Mouse (Mus musculus): ENCODE measurements at regions not wholly inside any gene's neighbourhood (a gene's known extent, or its start where the extent isn't known, plus 50 kb on each side); places are given as distances from the start of the nearest gene placed in this dataset.

DNA sequence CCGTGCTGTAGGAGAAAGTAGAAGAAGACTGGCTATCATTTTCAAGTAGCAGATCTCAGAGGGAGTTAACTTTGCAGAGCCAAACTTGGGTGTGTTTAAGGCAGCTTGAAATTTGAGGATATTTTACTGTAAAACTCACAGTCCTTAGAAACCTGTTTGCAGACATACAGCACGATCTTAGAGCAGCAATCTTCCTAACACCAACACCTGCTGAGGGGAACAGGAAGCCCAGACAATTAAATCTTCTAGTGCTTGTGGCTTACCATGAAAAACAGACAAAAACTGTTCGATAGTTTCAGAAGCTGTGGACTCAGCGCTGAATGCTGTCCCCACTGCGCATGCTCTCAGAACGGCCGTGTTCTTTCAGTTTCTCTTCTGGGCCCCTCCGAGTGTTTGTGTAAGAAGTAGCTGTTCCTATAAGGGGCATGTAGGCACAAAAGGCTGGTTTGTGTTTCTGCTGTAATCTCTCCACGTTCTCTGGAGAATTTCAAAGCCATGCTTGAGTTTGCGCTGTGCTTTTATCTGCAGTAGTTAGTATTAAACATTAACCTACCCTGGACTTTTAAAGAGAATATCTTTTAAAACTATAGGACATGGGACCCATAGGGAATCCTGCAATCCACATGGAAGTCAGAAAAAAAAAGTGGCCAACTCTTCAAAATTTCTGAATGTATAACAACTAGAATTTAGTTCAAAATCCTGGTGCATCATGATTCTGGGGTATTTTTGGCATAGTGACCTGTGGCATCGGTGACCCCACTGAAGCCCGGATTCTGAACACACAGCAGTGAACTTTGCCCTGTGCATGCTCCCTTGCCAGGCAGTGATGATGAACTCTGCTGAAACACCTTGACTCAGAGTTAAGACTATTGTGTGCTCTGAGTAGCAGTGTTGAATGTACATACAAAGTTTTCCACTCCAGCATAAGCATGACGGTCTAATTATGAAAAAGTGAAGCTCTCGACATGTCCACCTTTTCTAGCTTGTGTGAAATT lies 584.4 kb downstream of the Etnk1 start:
- peak; percentile 66 to 68 for DNase-seq (ENCODE audit: low spot score in 2 of 2)

GRCm38 (mm10) chr6:143757462-143757861 lies 590.4 kb downstream of the Etnk1 start:
- no peak for DNase-seq (ENCODE audit: low spot score in 2 of 2)

DNA sequence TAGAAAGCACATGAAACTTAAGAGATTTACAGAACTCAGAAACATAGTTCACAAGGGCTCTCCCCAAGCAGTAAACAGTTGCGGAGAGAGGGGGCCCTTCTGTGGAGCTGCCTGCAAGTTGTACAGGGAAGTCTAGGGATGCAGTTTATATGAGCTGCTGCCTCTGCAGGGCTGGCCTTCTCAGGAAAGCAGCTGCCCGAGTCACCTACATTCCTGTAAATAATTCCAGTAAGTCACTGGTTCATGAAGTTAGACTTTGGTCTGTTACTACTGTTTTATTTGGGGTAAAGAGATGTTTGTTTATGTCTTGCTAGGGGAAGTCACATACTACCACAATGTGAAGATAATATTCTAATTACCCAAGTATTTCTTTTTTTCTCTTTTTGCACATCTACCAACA lies 601.1 kb downstream of the Etnk1 start:
- no peak for DNase-seq (ENCODE audit: low spot score in 2 of 2)
